ENCODE assay signal across 17 mouse cellular contexts in the genomic region with DNA sequence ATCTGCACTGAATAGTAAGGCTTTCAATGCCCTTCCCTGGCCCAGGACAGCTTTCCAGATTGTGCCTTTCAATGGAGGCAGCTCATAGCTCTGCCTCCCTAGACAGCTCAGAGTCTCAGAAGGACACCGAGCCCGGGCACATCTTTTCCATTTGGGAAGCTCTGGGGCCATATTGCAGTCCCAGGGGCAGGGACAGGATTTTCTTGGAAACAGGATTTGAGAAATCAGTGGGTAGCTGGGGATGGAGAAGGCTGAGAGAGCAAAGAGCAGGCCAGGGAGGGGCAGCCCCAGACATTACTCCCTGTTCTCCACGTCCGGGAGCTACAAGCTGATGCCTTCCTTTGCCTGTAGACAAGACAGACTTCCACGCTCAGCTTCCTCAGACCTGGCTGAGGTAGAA. TPM values are rescaled to one million over a fixed set of nuclear protein-coding genes. Genes with fewer than 3 reads are reported as not detected.
DNase-seq lines count a peak whose midpoint lies in the region; ATAC-seq and TF ChIP-seq lines count a peak whose summit lies in the region.
"Had no signal": no experiment of that assay in that cellular context is flagged by ENCODE, and none has a peak within 500 bp of the region (broad histone marks: within the 10 kb centered on the region; RNA-seq: fewer than 3 reads in every experiment).

No protein-coding gene starts in this region.

- TF ChIP-seq CTCF in testis, adult 2 months (IDR thresholded peaks at IDR 0.05; ENCODE audit: control insufficient read depth, insufficient read depth, insufficient replicate concordance, low read depth, low read length): no peak

- no peaks in the 10 kb centered on the region for H3K9me3 ChIP-seq in kidney, embryonic 16.5 days (ENCODE audit: low read length)
- no peaks in the 10 kb centered on the region for H3K9me3 ChIP-seq in kidney, embryonic 14.5 days (ENCODE audit: control insufficient read depth, low read length)
- H3K9me3 ChIP-seq in forebrain, embryonic 16.5 days (ENCODE audit: control insufficient read depth, low read length): no peaks in the 10 kb centered on the region
- H3K9me3 ChIP-seq: forebrain, embryonic 15.5 days; G1E; hindbrain, embryonic 15.5 days; midbrain, embryonic 15.5 days; neural tube, embryonic 12.5 days; stomach, embryonic 15.5 days had no signal

- WGBS in kidney, embryonic 16.5 days: 74% methylated on average over 5 of the region's 5 CpGs
- 70% methylated on average over 5 of the region's 5 CpGs for WGBS in kidney, embryonic 14.5 days
- WGBS in forebrain, embryonic 16.5 days: 91% methylated on average over 5 of the region's 5 CpGs

- no peak for TF ChIP-seq POLR2A in testis, adult 2 months (IDR thresholded peaks at IDR 0.05; ENCODE audit: control insufficient read depth, low read depth, low read length)

- H3K36me3 ChIP-seq in kidney, embryonic 16.5 days (ENCODE audit: insufficient read depth, low read length): no peaks in the 10 kb centered on the region
- no peaks in the 10 kb centered on the region for H3K36me3 ChIP-seq in kidney, embryonic 14.5 days (ENCODE audit: control insufficient read depth, insufficient read depth, low read length)
- no peaks in the 10 kb centered on the region for H3K36me3 ChIP-seq in testis, adult 2 months (ENCODE audit: control insufficient read depth, insufficient read depth, low read length)
- no peaks in the 10 kb centered on the region for H3K36me3 ChIP-seq in forebrain, embryonic 16.5 days (ENCODE audit: control insufficient read depth, insufficient read depth)
- H3K36me3 ChIP-seq: forebrain, embryonic 15.5 days; G1E; hindbrain, embryonic 15.5 days; midbrain, embryonic 15.5 days; neural tube, embryonic 12.5 days; stomach, embryonic 15.5 days had no signal

- peaks cover 37% of the 10 kb centered on the region for H3K4me1 ChIP-seq in kidney, embryonic 16.5 days (ENCODE audit: insufficient read depth, low read length)
- peaks cover 15% of the 10 kb centered on the region; the same call in 1 of the 2 replicates for H3K4me1 ChIP-seq in kidney, embryonic 14.5 days (ENCODE audit: control insufficient read depth, insufficient read depth, low read length)
- peaks cover 5% of the 10 kb centered on the region for H3K4me1 ChIP-seq in testis, adult 2 months (ENCODE audit: control insufficient read depth, insufficient read depth, low read length)
- H3K4me1 ChIP-seq in forebrain, embryonic 16.5 days (replicated peaks; ENCODE audit: control insufficient read depth, insufficient read depth, low read length): peaks cover 11% of the 10 kb centered on the region

- H3K9ac ChIP-seq in kidney, embryonic 16.5 days (replicated peaks; ENCODE audit: low read length): 0 out of 2 replicates have a peak overlapping the region, but pooled peaks have one; percentile 35
- H3K9ac ChIP-seq in kidney, embryonic 14.5 days (ENCODE audit: low read depth, low read length): no peak overlapping the region
- H3K9ac ChIP-seq in forebrain, embryonic 16.5 days (replicated peaks; ENCODE audit: low read depth, low read length): no peak overlapping the region
- H3K9ac ChIP-seq: forebrain, embryonic 15.5 days; hindbrain, embryonic 15.5 days; liver, embryonic 14.5 days; midbrain, embryonic 15.5 days; neural tube, embryonic 12.5 days; stomach, embryonic 15.5 days had no signal

- no peak overlapping the region for H3K4me2 ChIP-seq in kidney, embryonic 16.5 days (replicated peaks; ENCODE audit: low read depth, low read length)
- no peak overlapping the region for H3K4me2 ChIP-seq in kidney, embryonic 14.5 days (replicated peaks; ENCODE audit: low read depth, low read length)
- H3K4me2 ChIP-seq in forebrain, embryonic 16.5 days (ENCODE audit: low read length): no peak overlapping the region
- H3K4me2 ChIP-seq: forebrain, embryonic 15.5 days; hindbrain, embryonic 15.5 days; midbrain, embryonic 15.5 days; stomach, embryonic 15.5 days had no signal

- intact Hi-C loops in heart, postnatal 25 days (cut with DNase I): no loop called here

- peak; percentile 90 for DNase-seq in heart, adult 11 months
- DNase-seq in heart, postnatal 25 days (ENCODE audit: low spot score): no peak
- DNase-seq in testis, postnatal 14 days (ENCODE audit: low spot score): no peak
- no peak for DNase-seq in cerebellum, adult 11 months
- DNase-seq: cerebellum, adult 11-12 months; thymus, postnatal 4 days had no signal

- no peaks in the 10 kb centered on the region for H3K27me3 ChIP-seq in kidney, embryonic 16.5 days (ENCODE audit: insufficient read depth, low read length)
- no peaks in the 10 kb centered on the region for H3K27me3 ChIP-seq in kidney, embryonic 14.5 days (ENCODE audit: control insufficient read depth, insufficient read depth, low read length)
- H3K27me3 ChIP-seq in testis, adult 2 months (ENCODE audit: control insufficient read depth, insufficient read depth, low read length): no peaks in the 10 kb centered on the region
- H3K27me3 ChIP-seq in forebrain, embryonic 16.5 days (replicated peaks; ENCODE audit: control insufficient read depth, insufficient read depth, low read length): no peaks in the 10 kb centered on the region
- H3K27me3 ChIP-seq: forebrain, embryonic 15.5 days; hindbrain, embryonic 15.5 days; midbrain, embryonic 15.5 days; neural tube, embryonic 12.5 days; stomach, embryonic 15.5 days had no signal

- no peak overlapping the region for H3K4me3 ChIP-seq in kidney, embryonic 16.5 days (ENCODE audit: low read length)
- H3K4me3 ChIP-seq in kidney, embryonic 14.5 days (ENCODE audit: low read length): no peak overlapping the region
- no peak overlapping the region for H3K4me3 ChIP-seq in testis, adult 2 months (ENCODE audit: control insufficient read depth, low read depth, low read length)
- H3K4me3 ChIP-seq in forebrain, embryonic 16.5 days (replicated peaks; ENCODE audit: low read length): no peak overlapping the region
- H3K4me3 ChIP-seq: forebrain, embryonic 15.5 days; hindbrain, embryonic 15.5 days; midbrain, embryonic 15.5 days; neural tube, embryonic 12.5 days; stomach, embryonic 15.5 days had no signal

- peak overlapping the region; percentile 48 for H3K27ac ChIP-seq in kidney, embryonic 16.5 days (ENCODE audit: low read length)
- H3K27ac ChIP-seq in kidney, embryonic 14.5 days (ENCODE audit: low read depth, low read length): no peak overlapping the region
- 0 out of 2 replicates have a peak overlapping the region, but pooled peaks have one; percentile 5 for H3K27ac ChIP-seq in testis, adult 2 months (ENCODE audit: control insufficient read depth, insufficient read depth, low read depth, low read length)
- no peak overlapping the region for H3K27ac ChIP-seq in forebrain, embryonic 16.5 days (ENCODE audit: low read length)
- H3K27ac ChIP-seq: forebrain, embryonic 15.5 days; hindbrain, embryonic 15.5 days; liver, embryonic 14.5 days; midbrain, embryonic 15.5 days; neural tube, embryonic 12.5 days; stomach, embryonic 15.5 days had no signal

- ATAC-seq in kidney, embryonic 16.5 days (ENCODE audit: low FRiP score, low TSS enrichment): no peak
- no peak for ATAC-seq in kidney, embryonic 14.5 days (ENCODE audit: low FRiP score, low TSS enrichment)
- ATAC-seq in forebrain, embryonic 16.5 days: no peak
- ATAC-seq: forebrain, embryonic 15.5 days; midbrain, embryonic 15.5 days had no signal

RNA-seq across cellular contexts. Expression of a gene that starts 9.0 kb away (rescaled TPM):
- 10 to 100 TPM; 78.9 to 81.0 TPM for total RNA-seq in heart, postnatal 25 days (2021)
- 3.9 and 4.7 TPM in 2 replicates for polyA plus RNA-seq in kidney, embryonic 16.5 days (2015; fragmentation: Nextera tagmentation; extraction: Ambion mirVana)
- 6.2 and 7.6 TPM in 2 replicates for polyA plus RNA-seq in kidney, embryonic 14.5 days (2014; fragmentation: Nextera tagmentation; extraction: Ambion mirVana)
- 7.1 and 7.5 TPM in 2 replicates for polyA plus RNA-seq in testis, adult 2 months (2012; rRNA removed)
- polyA plus RNA-seq in forebrain, embryonic 16.5 days (2015; fragmentation: Nextera tagmentation; extraction: Ambion mirVana): 5.4 and 7.4 TPM in 2 replicates

Comparison
In these comparisons a context has a peak if more than half of its experiments do, and no peak if none do; other contexts are left out.
1. H3K27ac ChIP-seq: peak in kidney, embryonic 16.5 days (single experiment) and testis, adult 2 months (single experiment); none in kidney, embryonic 14.5 days (single experiment) and forebrain, embryonic 16.5 days (single experiment).